In the genomic region with DNA sequence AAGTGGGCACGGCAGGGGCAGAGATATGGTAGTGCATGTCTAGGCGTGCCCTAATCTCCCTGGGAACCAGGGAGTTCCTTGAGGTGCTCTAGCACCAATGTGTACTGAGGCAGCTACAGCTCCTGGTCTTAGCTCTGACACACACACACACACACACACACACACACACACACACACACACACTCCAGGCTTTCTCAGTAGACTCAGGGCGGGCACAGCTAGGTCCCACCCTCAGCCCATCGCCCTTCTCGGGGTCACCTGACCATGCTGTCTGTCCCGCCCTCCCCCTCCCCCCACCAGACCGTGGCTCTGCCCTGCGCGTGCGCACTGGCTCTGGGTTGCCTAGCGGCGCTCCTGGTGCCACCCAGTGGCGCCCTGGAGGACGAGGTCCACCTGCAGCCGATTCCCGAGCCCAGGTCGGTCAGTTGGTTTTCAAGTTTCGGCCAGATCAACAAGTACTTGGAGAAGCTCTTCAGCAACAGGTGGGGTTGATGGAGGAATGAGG, we compare ENCODE assay signal across 1 mouse cellular context.
TF ChIP-seq lines count a peak whose summit lies in the region.

No protein-coding gene starts in this region.

TF ChIP-seq in MEL, 35 proteins besides CTCF, POLR2A, EP300 and RAD21 (continued from another document):
- TF ChIP-seq MAX (IDR thresholded peaks at IDR 0.05; ENCODE audit: low read length) (peak; percentile 44; the same call in 1 of the 2 replicates), TAL1 (IDR thresholded peaks at IDR 0.05; ENCODE audit: low read length) (no peak), CHD1 (IDR thresholded peaks at IDR 0.05; ENCODE audit: low read depth, low read length) (no peak), MYC (IDR thresholded peaks at IDR 0.05; ENCODE audit: low read depth, low read length) (no peak; the same call in 1 of the 2 replicates), ZMIZ1 (IDR thresholded peaks at IDR 0.05; ENCODE audit: low read depth, low read length) (peak; percentile 58; the same call in 1 of the 2 replicates), ZKSCAN1 (IDR thresholded peaks at IDR 0.05; ENCODE audit: low read depth, low read length) (no peak), GABPA (IDR thresholded peaks at IDR 0.05; ENCODE audit: low read depth, low read length) (no peak), ZC3H11A (IDR thresholded peaks at IDR 0.05; ENCODE audit: low read depth, low read length) (no peak), E2F4 (IDR thresholded peaks at IDR 0.05; ENCODE audit: borderline replicate concordance, low read depth, low read length) (no peak), GATA1 (IDR thresholded peaks at IDR 0.05; ENCODE audit: low read depth, low read length) (no peak), MAZ (IDR thresholded peaks at IDR 0.05; ENCODE audit: low read depth, low read length) (0 out of 2 replicates have a peak, but pooled peaks have one; percentile 10)
